Mouse (Mus musculus): ENCODE measurements around the gene Dna2.
"Not testable (repeated sequence)": the region's sequence is repeated elsewhere in the genome, so short reads cannot be mapped to it uniquely, and the experiment has no call there.

The Dna2 gene

DNA sequence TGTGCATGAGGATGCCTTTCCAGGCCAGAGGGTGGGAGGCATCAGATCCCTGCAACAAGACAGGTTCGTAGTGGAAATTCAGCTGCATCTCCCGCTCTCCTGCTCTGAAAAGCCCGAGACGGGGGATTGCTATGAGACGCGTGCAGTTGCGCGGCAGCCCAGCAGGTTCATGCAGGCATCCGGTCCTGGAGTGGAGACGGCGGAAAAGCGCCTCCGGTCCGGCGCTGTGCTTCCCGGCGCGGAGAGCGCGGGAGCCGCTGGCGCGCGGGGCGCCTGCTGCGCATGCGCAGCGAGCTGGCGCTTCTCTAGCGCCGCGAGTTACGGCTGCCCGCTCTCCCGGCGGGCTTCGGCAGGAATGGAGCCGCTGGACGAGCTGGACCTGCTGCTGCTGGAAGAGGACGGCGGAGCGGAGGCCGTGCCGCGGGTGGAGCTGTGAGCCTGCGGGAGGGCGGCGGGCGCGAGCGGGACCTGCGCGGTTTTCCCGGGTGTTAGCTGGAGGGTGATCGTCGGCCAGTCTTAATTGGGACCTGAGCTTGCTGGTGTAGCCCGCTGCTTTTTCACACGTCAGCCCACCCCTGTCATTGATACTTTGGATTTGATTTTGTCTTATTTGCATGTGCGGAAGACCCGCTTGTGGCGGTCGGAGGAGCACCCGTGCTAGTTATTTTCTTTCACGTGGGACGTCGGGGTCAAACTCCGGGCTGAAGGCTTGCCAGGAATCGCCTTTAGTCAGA, at the start of gene Dna2:
Gene Dna2, plus strand, starts transcription at position 289 of the 734 bp plus-strand sequence.
- DNase-seq (ENCODE audit: extremely low spot score) = peak; percentile 88

DNA sequence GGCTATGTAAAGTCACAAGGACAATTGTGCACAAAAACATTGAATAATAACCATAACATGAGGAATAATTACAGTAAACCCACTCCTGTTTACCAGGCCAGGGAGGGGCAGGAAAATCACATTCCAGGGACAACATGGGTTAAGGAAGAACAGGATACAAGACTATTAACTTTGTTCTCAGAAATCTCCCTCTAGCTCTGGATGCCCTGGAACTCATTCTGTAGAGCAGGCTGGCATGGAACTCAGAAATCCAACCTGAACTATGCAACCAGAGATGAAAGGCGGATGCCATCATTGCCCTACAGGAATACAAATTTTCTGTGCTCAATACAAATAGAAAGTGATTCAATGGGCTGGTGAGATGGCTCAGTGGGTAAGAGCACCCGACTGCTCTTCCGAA, 49.4 kb upstream of the Dna2 start:
- DNase-seq (ENCODE audit: extremely low spot score) = no peak

DNA sequence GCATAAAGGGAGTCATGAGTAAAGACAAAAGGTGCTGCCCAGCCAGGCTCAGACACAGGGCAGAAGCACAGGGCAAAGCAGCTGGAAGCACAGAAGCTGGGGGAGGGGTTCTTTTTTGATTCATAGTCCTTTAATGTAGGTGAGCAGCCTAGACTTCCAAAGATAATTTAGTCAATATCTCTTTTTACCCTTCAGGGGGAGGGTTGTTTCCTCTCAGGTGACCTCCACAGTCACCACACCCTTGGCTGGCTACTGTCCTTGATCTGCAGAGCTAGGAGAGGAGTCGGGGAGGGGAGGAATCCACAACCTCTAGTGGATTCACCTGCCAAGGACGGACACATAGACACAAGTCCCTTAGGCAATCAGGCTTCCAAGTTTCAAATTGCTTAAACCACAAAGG, 48.8 kb upstream of the Dna2 start:
- no peak for DNase-seq (ENCODE audit: extremely low spot score)

DNA sequence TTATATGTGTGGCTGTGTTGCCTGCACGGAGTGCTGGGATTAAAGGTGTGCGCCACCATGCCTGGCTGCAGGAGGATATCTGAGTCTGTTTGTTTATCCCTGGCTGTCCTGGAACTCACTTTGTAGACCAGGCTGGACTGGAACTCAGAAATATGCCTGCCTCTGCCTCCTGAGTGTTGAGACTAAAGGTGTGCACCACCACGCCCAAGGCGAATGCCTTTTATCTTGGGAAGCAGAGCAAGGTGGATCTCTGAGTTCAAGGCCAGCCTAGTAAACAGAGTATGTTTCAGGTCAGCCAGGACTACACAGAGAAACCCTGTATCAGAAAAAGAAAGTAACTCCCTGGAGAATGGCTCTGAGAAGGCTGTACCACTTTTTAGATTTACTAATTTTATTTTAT, 46.7 kb upstream of the Dna2 start:
- no peak for DNase-seq (ENCODE audit: extremely low spot score)

DNA sequence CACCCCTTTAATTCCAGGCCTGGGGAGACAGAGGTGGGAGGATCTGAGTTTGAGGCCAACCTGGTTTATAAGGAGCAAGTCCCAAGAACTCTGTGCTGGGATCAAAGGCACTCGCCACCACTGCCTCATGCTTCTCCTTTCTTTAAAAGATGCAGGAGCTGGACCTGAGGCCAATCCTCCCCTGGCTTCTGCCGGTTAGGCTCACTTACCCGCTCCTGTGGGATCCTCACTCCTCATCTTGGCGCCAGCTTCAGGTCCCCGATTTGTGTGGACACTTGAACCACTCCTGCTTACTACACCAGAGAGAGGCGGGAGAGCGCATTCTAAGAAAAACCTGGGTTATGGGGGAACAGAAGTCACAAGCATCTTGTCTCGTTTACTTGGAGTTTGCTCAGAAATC, 45.0 kb upstream of the Dna2 start:
- no peak for DNase-seq (ENCODE audit: extremely low spot score)

DNA sequence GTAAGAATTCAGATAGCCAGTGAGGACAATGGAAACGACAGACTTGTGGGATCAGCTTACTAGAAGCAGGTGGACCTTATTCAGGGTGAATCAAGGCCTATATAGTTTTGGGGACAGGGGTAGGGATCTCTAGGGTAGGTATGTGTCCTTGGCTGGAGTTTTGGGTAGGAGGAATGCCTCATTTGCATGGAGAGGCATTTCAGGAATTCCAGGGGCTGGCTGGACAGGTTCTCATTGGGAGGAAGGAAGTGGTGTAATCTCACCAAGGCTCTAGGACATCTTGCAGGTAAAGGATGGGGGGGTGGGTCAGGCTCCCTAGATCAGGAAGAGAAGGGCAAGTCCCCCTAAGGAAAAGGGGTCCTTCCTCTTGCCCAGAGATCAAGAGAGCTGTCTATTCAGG, 44.0 kb upstream of the Dna2 start:
- DNase-seq (ENCODE audit: extremely low spot score) = no peak

DNA sequence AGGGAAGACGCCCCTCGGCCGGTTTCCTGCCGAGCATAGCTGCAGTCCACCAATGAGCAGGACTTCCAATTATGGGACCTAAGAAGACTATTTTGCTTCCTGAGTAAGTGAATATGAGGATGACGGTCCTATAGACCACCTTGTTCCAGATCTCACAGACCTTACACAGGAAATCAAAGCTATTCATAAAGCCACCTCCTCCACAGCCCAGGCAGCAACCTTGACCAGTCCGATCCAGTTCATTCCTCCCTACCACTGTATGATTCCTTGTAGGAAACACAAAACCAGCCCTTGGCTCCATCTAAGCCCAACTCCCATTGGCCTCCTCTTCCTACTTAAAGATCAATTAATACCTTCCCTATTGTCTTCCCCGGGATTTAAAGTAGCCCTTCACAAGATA, 40.5 kb upstream of the Dna2 start:
- DNase-seq (ENCODE audit: extremely low spot score) = no peak

DNA sequence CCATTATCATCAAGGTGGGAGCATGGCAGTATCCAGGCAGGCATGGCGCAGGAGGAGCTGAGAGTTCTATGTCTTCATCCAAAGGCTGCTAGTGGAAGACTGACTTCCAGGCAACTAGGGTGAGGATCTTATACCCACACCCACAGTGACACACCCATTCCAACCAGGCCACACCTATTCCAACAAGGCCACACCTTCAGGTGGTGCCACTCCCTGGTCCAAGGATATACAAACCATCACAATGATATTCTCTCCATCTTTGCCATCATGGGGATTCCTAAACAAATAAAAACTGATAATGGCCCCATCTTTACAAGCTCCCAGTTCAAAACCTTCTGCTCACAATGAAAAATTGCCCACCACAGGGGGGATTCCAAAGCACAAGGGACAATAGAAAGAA, 37.9 kb upstream of the Dna2 start, which contains the start of gene Tet1:
Gene Tet1, minus strand, starts transcription at position 101 of the 400 bp plus-strand sequence.
- DNase-seq (ENCODE audit: extremely low spot score) = not testable (repeated sequence)

DNA sequence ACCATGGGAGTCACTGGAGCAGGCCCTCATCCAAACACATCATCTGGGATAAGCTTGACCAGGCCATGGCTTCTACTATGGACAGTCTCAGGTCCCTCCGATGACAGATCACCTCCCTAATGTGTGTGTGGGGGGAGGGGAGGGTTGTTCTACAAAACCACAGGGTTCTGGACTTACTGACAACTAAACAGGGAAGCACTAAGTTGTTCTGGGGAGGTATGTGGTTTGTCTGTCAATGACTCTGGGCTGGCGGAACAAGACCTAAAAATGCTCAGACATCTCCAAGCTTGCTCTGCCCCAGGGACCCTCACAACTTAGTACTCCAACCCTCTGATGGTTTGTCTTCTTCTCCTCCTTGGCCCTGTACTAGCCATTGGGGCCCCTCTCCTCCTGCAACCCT, 35.7 kb upstream of the Dna2 start:
- DNase-seq (ENCODE audit: extremely low spot score) = no peak

DNA sequence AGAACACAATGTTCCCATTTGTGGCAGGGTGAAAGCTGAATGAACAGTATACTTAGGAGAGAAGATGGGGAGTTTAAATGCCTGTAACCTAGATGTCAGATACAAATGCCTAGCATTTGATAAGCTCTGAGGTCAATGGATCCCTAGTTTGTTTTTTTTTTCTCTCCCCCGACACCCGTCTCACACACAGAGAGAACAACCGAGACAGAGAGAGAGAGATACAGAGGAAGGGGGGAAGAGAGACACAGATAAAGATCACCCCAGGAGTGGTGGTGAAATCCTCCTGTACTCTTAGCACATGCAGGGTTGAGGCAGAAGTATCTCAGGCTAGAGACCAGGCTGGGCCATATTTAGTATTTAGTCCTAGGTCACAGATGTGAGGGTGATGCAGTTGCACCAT, 27.8 kb upstream of the Dna2 start:
- DNase-seq (ENCODE audit: extremely low spot score) = no peak

DNA sequence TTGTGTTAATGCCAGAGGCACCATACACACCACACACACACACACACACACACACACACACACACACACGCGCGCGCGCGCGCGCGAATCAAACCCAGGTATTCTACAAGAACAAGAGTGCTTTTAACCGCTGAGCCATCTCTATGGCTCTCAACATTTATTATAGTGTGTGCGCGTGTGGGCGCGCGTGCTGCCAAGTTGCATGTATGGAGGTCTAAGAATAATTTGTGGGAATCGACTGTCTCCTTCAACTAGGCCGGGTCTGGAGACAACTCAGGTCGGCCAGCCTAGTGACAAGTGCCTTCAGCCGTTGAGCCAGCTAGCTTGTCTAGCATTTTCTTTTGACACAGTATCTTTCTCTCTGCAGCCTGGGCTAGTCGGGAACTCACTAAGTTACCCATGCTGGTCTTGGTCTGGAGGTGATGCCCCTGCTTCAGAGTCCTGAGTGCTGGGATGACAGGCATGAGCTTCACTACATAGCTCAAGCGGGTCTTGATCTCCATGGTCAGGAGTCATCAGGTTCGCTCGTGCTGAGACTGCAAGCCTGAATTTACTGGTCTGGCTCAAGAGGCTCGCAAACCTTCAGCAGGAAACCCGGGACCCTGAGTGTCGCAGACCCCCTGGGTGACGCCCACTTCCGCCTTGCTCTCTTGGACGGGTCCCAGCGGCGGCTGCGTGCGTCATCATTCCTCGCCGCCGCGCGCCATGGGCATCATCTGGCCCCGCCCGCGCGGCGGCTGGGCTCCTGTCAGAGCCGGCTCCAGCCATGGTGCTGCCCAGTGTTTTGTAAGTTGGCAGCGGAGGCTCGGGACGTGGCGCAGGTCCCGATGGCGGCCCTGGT, 26.7 kb upstream of the Dna2 start, which contains the start of gene Slc25a16:
Gene Slc25a16, plus strand, starts transcription at position 709 of the 841 bp plus-strand sequence.
- DNase-seq (ENCODE audit: extremely low spot score) = peak; percentile 93

DNA sequence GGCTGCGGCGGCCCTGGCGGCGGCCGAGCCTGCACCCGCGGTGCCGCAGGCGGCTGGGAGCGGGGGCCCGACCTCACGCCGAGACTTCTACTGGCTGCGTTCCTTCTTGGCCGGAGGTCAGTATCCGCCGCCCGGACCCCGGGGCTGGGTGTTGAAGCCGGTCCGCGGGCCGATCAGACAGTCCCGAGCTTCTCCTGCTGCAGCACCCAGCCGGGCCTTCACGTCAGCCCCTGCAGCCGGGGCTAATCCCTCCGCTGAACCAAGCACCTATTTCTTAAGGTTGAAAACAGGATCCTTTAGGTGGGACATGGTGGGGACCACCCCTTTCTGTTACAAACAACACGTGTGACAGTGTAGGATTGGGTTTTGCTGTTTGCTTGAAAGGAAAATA, 26.1 kb upstream of the Dna2 start:
- DNase-seq (ENCODE audit: extremely low spot score) = no peak

DNA sequence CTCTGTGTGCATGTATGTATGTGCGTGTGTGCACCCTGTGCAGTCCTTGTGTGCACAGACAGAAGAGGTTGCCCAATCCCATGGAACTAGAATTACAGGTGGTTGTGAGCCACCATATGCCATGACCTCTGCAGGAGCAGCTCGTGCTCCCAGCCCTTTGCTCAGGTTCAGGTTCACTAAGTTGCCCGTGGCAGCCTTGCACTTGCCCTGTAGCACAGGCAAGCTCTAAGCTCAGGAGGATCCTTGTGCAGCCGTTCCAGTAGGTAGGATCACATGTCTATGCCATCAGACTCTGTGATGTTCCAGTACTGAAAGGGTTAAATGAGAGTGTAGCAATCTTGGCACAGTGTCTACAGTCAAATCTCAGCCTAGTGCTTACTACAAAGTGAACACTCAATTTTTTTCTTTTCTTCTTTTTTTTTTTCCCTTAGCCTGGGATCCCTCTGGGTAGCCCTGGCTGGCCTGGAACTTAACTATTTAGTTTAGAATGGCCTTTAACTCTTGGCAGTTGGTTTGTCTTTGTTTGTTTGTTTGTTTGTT, 22.7 kb upstream of the Dna2 start:
- DNase-seq (ENCODE audit: extremely low spot score) = no peak

DNA sequence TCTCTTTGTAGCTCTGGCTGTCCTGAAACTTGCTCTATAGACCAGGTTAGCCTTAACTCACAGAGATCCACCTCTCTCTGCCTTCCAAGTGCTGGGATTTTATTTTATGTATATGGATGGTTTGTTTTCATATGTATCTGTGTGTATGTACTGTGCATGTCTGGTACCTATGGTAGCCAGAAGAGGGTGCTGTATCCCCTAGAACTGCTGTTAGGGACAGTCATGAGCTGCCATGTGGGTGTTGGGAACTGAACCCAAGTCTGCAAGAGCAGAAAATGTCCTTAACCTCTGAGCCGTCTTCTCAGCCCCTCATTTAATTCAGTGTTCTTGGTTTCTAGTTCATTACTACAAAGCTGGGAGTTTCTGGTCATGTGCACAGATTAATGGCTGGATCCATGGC, 14.4 kb upstream of the Dna2 start:
- no peak for DNase-seq (ENCODE audit: extremely low spot score)

DNA sequence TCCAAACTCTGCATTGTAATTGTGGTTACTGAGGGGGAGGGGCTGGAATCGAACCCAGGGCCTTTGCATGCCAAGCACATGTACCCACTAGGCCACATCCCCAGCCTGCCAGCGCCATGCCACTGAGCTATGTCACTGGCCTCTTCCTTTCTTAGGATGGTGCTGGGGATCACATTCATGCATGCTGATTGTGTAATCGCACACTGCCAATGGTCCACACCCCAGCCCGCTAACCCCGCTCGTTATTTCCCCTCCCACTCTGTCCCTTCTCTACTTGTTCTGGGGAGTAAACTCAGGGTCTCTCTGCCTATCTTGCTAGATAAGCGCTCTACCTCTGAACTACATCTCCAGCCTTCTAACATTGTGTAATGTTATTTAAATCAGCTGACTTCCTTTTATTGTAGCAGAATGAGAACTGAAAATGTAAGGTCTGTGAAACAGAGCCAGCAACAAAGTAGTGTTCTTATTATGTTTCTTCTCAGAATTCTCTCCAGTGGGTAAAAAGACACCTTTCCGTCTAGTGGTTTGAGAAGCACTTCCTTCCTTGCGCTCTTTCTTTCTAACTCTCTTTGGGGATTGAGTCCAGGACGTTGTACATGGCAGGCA, 1.7 kb upstream of the Dna2 start:
- DNase-seq (ENCODE audit: extremely low spot score) = no peak

DNA sequence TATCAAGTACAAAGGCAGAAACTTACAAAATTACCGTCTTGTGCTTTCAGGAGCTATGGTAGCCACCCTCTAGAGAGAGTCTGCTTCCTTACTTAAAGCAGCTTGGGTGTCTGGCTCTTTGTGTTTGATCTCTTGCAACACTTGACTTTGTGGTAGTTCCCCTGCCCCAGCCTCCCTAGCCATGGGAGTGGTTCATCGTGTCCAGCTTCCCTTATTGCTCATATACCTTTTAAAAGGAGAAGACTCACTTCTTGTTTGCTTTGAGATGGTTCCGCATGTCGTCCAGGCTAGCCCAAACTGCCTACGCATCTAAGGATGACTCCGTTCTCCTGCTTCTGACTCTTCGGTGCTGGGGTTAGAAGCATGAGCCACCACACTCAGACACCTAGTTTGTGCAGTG, 1.7 kb downstream of the Dna2 start:
- DNase-seq (ENCODE audit: extremely low spot score) = no peak

DNA sequence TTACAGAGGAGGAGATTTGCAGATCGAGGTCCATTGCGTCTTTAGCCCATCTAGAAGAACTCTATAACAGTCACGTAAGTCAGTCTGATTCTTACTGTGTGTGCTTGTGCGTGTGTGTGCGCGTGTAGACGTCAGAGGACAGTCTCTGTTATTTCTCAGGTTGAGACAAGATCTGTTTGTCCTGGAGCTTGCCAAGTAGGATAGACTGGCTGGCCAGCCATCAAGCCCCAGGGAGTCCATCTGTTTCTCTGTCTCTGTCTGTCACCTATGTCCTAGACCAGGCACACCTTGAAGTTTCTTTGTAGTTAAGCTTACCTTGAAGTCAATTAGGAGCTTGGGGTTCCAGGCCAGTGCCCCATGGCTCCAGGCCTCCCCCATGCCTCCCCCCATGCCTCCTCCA, 17.1 kb downstream of the Dna2 start:
- no peak for DNase-seq (ENCODE audit: extremely low spot score)

DNA sequence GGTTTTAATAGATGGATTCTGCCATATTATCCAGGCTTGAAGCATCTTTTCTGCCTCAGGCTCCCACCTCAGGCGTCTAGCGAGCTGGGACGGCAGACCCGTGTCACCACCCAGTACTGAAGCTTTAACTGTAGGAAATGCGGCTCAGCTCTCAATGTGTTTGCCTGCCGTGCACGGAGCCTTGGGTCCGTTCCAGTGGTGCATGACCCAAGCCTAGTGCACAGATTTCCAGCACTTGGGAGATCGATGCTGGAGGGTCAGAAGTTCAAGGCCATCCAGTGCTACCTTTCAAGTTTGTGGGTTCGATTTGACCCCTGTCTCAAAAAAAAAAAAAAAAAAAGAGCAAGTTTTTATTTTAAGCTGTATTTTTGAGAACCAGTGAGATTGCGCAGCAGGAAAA, 19.0 kb downstream of the Dna2 start:
- DNase-seq (ENCODE audit: extremely low spot score) = no peak

DNA sequence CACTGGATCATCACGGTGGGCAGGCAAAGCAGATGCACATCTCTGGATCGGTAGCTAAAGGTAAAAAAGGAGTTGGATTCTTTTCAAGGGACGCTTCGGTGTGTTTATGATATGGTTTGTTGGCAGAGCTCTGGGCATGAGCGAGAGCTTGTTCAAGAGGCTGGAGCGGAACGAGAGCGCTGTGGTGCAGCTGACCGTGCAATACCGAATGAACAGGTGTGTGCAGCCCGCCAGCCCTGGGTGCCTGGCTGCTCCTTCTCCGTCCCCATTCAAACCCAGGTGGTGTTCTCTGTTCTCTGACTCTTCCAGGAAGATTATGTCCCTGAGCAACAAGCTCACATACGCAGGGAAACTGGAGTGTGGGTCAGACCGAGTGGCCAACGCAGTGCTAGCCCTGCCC, 19.5 kb downstream of the Dna2 start:
- no peak for DNase-seq (ENCODE audit: extremely low spot score)

DNA sequence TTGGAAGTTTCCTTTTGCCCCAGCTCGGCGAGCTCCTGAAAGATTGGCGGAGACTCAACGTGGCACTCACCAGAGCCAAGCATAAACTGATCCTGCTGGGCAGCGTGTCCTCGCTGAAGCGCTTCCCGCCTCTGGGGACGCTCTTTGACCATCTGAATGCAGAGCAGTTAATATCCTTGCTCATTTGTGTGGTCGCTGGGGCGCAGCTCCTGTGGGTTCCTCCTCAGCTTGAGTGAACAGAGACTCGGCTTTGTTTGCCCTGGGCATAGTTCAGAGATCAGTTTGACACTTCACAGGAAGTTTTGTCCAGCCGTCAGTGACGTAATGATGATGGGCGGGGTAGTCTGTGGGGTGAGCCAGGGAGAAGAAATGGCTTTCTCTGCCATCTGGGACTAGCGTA, 25.0 kb downstream of the Dna2 start:
- no peak for DNase-seq (ENCODE audit: extremely low spot score)

DNA sequence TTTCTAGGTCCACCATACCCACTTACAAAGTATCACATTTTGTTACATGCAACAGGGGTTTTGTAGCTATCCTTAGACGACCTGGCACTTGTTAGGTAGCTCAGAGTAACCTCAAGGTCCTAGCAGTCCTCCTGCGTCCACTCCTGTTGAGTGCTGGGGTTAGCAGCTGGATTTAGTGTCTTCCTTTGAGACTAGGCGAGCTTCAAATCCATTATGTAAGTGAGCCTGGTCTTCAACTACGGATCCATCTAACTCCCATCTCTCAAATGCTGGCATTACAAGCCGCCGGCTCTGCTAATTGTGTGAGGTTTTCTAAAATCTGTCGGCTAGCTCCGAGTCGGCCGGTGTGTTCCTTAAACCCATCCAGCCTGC, 32.8 kb downstream of the Dna2 start:
- no peak for DNase-seq (ENCODE audit: extremely low spot score)

Data from embryo, embryonic 9.5 days (tissue).